Mouse (Mus musculus): Measurements from ENCODE around the gene Kctd7. TPM values are rescaled to one million over a fixed set of nuclear protein-coding genes. Genes with fewer than 3 reads are reported as not detected.

Kctd7 gene
- polyA plus RNA-seq (2015; fragmentation: Nextera tagmentation; extraction: Ambion mirVana): 6.1 and 7.4 TPM in 2 replicates

DNA sequence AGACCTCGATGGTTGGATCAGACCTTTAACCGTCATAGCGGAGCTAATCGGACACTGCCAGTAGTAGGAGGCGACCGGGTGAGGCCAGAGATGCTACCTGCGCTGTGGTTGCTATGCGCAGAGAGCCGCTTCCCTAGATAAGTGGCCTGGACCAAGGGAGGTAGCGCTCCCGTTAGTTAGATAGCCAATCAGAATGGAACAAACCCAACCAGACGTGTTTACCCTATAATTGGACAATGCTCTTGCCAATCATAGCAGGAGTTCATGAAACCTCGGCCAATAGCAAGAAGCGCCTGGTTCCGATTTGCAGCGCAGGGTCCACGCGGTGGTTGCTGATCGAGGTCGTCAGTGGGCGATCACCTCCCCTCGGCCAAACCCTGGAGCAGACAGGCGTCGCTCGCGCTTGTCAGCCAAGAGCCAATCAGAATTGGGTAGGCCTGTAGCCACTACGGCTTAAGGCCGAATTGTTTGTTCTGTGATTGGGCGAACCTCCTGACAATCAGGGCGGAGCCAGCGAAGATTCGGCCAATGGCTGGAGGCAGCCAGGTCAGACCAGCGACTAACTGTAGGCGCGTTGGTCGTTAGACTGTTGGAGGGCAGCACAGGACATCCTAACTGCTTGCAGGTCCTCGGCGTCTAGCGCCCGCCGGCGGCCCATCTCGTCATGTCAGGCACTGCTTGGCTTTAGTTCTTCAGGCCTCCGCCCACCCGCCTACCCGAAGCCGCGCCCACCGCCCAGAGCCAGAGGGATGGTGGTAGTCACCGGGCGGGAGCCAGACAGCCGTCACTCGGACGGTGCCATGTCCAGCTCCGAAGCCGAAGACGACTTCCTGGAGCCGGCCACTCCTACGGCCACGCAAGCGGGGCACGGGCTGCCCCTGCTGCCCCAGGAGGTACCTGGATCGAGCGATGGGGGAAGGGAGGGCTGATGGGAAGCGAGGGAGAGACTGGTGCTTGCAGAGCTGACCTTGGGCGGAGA, at the start of gene Kctd7:
Gene Kctd7, plus strand, starts transcription at position 528 of the 979 bp plus-strand sequence.
- no peaks in the 10 kb centered on the region for H3K27me3 ChIP-seq
- ATAC-seq (ENCODE audit: insufficient number of reproducible peaks, low FRiP score, low TSS enrichment, low read depth): peak; percentile 97
- H3K4me1 ChIP-seq: peaks cover 27% of the 10 kb centered on the region
- H3K9me3 ChIP-seq (replicated peaks): no peaks in the 10 kb centered on the region
- H3K36me3 ChIP-seq: peaks cover 10% of the 10 kb centered on the region; the same call in 1 of the 2 replicates
- peak within 1 kb of the TSS; percentile 95 for H3K4me2 ChIP-seq (replicated peaks)
- WGBS: under 1% methylated on average over 66 of the region's 66 CpGs
- peak within 1 kb of the TSS; percentile 79 for H3K27ac ChIP-seq (replicated peaks)
- H3K9ac ChIP-seq: peak within 1 kb of the TSS; percentile 64
- peak within 1 kb of the TSS; percentile 66 for H3K4me3 ChIP-seq (replicated peaks)

DNA sequence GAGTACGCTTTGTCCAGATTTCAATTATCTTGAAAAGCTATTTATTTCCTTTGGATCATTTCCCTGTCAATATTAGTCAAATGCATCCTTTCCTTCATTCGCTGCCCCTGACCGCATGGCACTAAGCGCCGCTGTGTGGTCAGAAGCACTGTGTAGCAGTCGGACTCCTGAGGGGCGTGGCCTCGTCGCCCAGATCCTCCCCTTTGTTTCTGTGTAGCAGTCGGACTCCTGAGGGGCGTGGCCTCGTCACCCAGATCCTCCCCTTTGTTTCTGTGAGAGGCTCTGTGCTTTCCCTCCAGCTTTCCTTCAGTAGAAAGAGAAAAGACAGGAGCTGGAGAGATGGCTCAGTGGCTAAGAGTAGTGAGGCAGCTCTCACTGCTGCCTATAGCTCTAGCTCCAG, 47.9 kb upstream of the Kctd7 start:
- Histone ChIP-seq H3K4me3 (replicated peaks) (no peak overlapping the region), H3K9me3 (replicated peaks) (no peaks in the 10 kb centered on the region), H3K27ac (replicated peaks) (no peak overlapping the region), H3K9ac (no peak overlapping the region), H3K4me2 (replicated peaks) (no peak overlapping the region), H3K27me3 (no peaks in the 10 kb centered on the region), H3K4me1 (no peaks in the 10 kb centered on the region), H3K36me3 (peaks cover under 1% of the 10 kb centered on the region; the same call in 1 of the 2 replicates)
- WGBS: 63% methylated on average over 12 of the region's 12 CpGs
- ATAC-seq (ENCODE audit: insufficient number of reproducible peaks, low FRiP score, low TSS enrichment, low read depth): no peak

DNA sequence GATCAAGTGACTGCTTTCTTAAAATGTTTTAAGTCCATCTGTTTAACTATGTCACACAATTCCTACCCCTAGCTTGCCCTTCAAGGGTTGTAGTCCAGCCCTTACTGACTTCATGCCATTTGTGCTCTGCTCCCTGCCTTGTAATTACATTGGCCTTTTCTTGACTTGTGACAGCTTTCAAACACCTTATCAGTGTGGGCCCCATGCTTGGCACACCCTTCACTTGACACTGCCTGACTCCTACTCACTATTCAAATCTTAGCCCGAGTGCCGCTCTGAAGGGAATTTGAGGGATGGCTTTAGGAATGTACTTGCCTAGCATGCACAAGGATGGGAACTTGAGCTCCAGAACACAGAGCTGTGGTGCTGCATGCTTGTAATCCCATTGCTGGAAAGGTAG, 46.8 kb upstream of the Kctd7 start:
- H3K9ac ChIP-seq: no peak overlapping the region
- H3K27ac ChIP-seq (replicated peaks): no peak overlapping the region
- no peak overlapping the region for H3K4me3 ChIP-seq (replicated peaks)
- H3K36me3 ChIP-seq: peaks cover 12% of the 10 kb centered on the region
- no peak overlapping the region for H3K4me2 ChIP-seq (replicated peaks)
- H3K4me1 ChIP-seq: no peaks in the 10 kb centered on the region
- H3K9me3 ChIP-seq (replicated peaks): no peaks in the 10 kb centered on the region
- no peak for ATAC-seq (ENCODE audit: insufficient number of reproducible peaks, low FRiP score, low TSS enrichment, low read depth)
- no peaks in the 10 kb centered on the region for H3K27me3 ChIP-seq
- WGBS: 79% methylated on average over 2 of the region's 2 CpGs

DNA sequence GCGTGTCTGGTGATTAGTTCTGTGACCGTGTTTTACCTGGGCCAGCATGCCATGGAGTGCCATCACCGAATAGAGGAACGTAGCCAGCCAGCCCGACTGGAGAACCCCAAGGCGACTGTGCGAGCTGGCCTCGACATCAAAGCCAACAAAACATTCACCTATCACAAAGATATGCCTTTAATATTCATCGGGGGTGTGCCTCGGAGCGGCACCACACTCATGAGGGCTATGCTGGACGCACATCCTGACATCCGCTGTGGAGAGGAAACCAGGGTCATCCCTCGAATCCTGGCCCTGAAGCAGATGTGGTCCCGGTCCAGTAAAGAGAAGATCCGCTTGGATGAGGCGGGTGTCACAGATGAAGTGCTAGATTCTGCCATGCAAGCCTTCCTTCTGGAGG, 42.9 kb upstream of the Kctd7 start:
- H3K4me2 ChIP-seq (replicated peaks): no peak overlapping the region
- H3K4me1 ChIP-seq: no peaks in the 10 kb centered on the region
- H3K27ac ChIP-seq (replicated peaks): no peak overlapping the region
- no peaks in the 10 kb centered on the region for H3K27me3 ChIP-seq
- H3K9me3 ChIP-seq (replicated peaks): no peaks in the 10 kb centered on the region
- peaks cover 14% of the 10 kb centered on the region for H3K36me3 ChIP-seq
- no peak overlapping the region for H3K9ac ChIP-seq
- H3K4me3 ChIP-seq (replicated peaks): no peak overlapping the region
- ATAC-seq (ENCODE audit: insufficient number of reproducible peaks, low FRiP score, low TSS enrichment, low read depth): no peak
- WGBS: 96% methylated on average over 17 of the region's 17 CpGs

DNA sequence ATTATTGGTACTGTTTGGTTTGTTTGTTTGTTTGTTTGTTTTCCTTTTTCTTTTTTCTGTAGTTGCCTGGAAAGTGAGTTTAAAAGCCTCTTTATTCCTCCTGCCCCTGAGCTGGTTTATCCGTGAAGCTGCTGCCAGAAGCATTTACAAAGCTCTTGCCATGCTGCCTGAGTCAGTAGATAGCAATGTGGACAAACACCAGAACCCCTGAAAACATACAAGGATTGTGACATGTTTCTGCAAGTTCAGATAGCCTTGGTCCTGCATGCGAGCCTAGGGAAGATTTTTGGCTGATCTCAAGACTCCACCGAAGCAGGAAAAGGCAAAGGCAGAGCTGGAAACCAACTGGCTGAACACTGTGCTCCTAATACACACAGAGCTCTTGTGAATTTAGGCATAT, 35.3 kb upstream of the Kctd7 start:
- no peak overlapping the region for H3K4me2 ChIP-seq (replicated peaks)
- no peak overlapping the region for H3K9ac ChIP-seq
- H3K9me3 ChIP-seq (replicated peaks): no peaks in the 10 kb centered on the region
- no peak overlapping the region for H3K4me3 ChIP-seq (replicated peaks)
- H3K27me3 ChIP-seq: no peaks in the 10 kb centered on the region
- no peak overlapping the region for H3K27ac ChIP-seq (replicated peaks)
- peaks cover 19% of the 10 kb centered on the region for H3K4me1 ChIP-seq
- H3K36me3 ChIP-seq: no peaks in the 10 kb centered on the region
- 63% methylated on average over 3 of the region's 3 CpGs for WGBS
- no peak for ATAC-seq (ENCODE audit: insufficient number of reproducible peaks, low FRiP score, low TSS enrichment, low read depth)

DNA sequence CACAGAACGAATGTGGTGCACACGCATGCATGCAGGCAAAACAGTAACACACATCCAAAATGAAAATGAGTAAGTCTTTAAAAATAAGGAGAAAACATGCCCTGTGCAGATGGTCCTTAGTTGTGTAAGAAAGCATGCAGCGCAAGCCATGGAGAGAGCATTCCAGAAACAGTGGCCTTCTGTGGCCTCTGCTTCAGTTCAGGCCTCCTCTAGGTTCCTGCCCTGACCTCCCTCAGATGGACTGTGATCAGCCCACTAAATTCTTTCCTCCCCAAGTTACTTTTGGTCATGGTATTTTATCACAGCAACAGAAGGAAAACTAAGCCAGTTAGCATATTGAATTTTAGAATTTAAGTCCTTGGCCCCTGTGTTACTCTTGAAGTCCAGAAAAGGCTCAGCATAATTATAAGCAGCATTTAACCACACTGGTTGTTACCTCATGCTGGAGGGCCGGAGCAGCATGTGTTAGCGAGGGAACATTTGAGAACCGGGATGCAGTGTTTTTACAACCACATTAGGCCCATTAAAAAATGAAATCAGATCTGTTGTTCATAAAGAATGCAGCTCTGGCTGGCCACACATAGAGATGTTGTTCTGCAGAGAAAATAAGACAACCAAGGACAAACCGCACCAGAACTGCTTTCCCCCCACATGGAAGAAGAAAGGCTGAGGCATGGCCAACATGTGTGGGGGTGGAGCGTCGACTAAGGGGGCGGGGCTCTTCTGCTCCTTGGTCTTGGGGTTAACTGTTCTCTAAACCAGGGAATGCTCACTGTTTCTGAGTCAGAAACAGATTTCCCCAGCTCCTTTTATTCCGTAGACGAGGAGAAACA, 33.8 kb upstream of the Kctd7 start:
- ATAC-seq (ENCODE audit: insufficient number of reproducible peaks, low FRiP score, low TSS enrichment, low read depth): peak; percentile 84

DNA sequence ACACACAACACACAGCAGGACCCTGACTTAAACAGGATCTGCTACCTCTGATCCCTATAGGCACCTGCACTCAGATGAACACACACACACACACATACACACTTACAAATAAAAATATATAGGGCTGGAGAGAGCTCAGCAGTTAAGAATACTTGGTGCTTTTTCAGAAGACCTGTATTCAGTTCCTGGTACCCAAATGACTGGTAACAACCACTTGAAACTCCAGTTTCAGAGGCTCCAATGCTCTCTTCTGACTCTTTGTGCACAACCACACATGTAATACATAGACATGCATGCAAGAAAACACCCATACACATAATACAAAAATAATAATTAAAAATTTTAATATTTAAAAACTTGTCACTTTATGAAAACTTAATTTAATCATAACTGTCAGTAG, 32.0 kb upstream of the Kctd7 start:
- Histone ChIP-seq H3K27me3 (no peaks in the 10 kb centered on the region), H3K27ac (replicated peaks) (no peak overlapping the region), H3K36me3 (no peaks in the 10 kb centered on the region), H3K9ac (no peak overlapping the region), H3K4me2 (replicated peaks) (no peak overlapping the region), H3K4me3 (replicated peaks) (no peak overlapping the region), H3K9me3 (replicated peaks) (no peaks in the 10 kb centered on the region), H3K4me1 (peaks cover 39% of the 10 kb centered on the region)
- ATAC-seq (ENCODE audit: insufficient number of reproducible peaks, low FRiP score, low TSS enrichment, low read depth): no peak

More for the DNA sequence above, 33.8 kb upstream of the Kctd7 start:
- Histone ChIP-seq H3K4me3 (replicated peaks) (no peak overlapping the region), H3K9ac (no peak overlapping the region), H3K9me3 (replicated peaks) (no peaks in the 10 kb centered on the region), H3K4me2 (replicated peaks) (no peak overlapping the region), H3K4me1 (peaks cover 22% of the 10 kb centered on the region), H3K27me3 (no peaks in the 10 kb centered on the region), H3K27ac (replicated peaks) (peak overlapping the region; percentile 85), H3K36me3 (no peaks in the 10 kb centered on the region)
- WGBS: 45% methylated on average over 12 of the region's 12 CpGs

DNA sequence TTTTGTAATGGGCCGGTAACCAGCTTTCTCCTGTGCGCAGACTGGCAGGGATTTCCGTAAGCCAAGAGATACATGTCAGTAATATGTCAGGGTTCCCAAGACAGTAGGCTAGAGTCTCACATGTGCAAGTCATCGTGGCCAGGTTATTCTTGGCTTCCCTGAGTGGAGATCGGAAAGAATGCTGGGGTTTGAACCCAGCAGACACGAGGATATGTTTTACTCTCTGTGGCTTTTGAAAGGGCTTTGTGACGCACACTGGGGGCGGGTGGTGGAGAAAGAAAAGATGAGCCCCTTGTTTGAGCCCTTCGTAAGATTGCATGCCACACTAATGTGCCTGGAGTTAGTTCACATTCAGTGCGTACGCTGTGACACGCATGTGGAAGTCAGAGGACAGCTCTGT, 28.5 kb upstream of the Kctd7 start:
- Histone ChIP-seq H3K4me1 (peaks cover 59% of the 10 kb centered on the region), H3K9ac (no peak overlapping the region), H3K36me3 (no peaks in the 10 kb centered on the region), H3K27me3 (no peaks in the 10 kb centered on the region), H3K9me3 (replicated peaks) (no peaks in the 10 kb centered on the region), H3K4me2 (replicated peaks) (no peak overlapping the region), H3K27ac (replicated peaks) (peak overlapping the region; percentile 82), H3K4me3 (replicated peaks) (no peak overlapping the region)
- ATAC-seq (ENCODE audit: insufficient number of reproducible peaks, low FRiP score, low TSS enrichment, low read depth): 0 out of 2 replicates have a peak, but pooled peaks have one; percentile 31
- 45% methylated on average over 12 of the region's 12 CpGs for WGBS

DNA sequence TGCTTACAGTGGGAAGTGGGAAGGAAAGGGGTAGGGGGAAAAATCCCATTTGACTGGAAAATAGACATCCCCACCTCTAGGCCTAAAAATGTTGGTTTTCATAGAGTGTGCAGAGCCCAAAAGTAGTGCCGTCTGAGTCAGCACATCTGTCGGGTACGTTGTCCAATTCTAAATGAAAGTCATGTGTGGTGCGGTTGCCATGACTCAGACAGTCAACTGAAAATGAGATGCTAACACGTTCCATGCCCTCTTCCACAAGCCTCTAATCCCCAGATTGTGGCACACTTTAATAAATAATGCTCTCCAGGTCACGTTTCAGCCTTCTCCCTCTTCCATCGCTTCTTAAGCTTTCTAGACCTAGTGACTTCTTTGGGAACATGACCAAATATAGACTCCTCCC, 27.8 kb upstream of the Kctd7 start:
- WGBS: 29% methylated on average over 7 of the region's 7 CpGs
- no peak overlapping the region for H3K9ac ChIP-seq
- no peaks in the 10 kb centered on the region for H3K27me3 ChIP-seq
- H3K4me3 ChIP-seq (replicated peaks): no peak overlapping the region
- H3K4me1 ChIP-seq: peaks cover 56% of the 10 kb centered on the region
- H3K27ac ChIP-seq (replicated peaks): peak overlapping the region; percentile 82
- no peak overlapping the region for H3K4me2 ChIP-seq (replicated peaks)
- no peaks in the 10 kb centered on the region for H3K36me3 ChIP-seq
- ATAC-seq (ENCODE audit: insufficient number of reproducible peaks, low FRiP score, low TSS enrichment, low read depth): peak; percentile 84
- H3K9me3 ChIP-seq (replicated peaks): no peaks in the 10 kb centered on the region

DNA sequence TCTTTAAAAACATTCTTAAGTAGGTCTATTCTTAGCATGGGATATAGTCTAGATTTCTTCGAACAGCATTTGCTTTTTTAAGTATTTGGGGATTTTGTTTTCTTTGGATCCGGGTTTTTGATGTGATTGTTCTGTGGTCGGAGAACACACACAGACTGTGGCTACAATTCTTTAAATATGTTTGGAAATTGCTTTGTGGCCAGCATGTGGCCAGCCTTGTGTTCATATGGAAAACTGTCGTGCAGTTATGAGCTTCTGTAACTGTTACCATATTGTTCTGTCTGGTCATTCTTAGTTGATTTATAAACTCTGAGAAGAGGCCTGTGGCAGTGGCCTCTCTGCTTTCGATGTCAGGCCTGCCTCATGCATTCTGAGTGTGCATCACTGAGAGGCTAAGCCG, 26.7 kb upstream of the Kctd7 start:
- peaks cover 56% of the 10 kb centered on the region for H3K4me1 ChIP-seq
- 46% methylated on average over 6 of the region's 6 CpGs for WGBS
- H3K27ac ChIP-seq (replicated peaks): peak overlapping the region; percentile 82
- no peak overlapping the region for H3K9ac ChIP-seq
- no peaks in the 10 kb centered on the region for H3K9me3 ChIP-seq (replicated peaks)
- H3K36me3 ChIP-seq: no peaks in the 10 kb centered on the region
- H3K4me2 ChIP-seq (replicated peaks): no peak overlapping the region
- ATAC-seq (ENCODE audit: insufficient number of reproducible peaks, low FRiP score, low TSS enrichment, low read depth): no peak; the same call in 1 of the 2 replicates
- no peaks in the 10 kb centered on the region for H3K27me3 ChIP-seq
- H3K4me3 ChIP-seq (replicated peaks): no peak overlapping the region

DNA sequence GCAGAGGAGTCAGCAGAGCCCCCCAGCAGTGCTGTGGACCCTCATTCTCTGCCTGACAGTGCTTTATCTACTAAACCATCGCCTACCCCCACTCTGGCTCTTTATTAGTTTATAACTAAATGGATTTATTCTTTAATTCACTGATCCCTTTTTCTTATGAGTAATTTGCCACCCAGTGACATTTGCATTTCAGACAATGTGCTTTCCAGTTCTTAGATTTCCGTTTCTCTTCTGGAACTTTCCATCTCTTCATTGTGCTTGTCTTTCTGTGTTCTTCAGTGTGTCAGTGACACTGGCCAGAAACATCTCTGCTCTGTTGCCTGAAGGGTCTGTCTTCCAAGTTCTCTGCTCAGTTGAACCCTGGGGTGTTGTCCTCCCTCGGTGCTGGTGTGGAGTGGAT, 25.4 kb upstream of the Kctd7 start:
- Histone ChIP-seq H3K4me1 (peaks cover 56% of the 10 kb centered on the region), H3K36me3 (no peaks in the 10 kb centered on the region), H3K4me2 (replicated peaks) (no peak overlapping the region), H3K27me3 (no peaks in the 10 kb centered on the region), H3K9me3 (replicated peaks) (no peaks in the 10 kb centered on the region), H3K9ac (no peak overlapping the region), H3K4me3 (replicated peaks) (no peak overlapping the region), H3K27ac (replicated peaks) (peak overlapping the region; percentile 82)
- ATAC-seq (ENCODE audit: insufficient number of reproducible peaks, low FRiP score, low TSS enrichment, low read depth): no peak
- 56% methylated on average over 3 of the region's 3 CpGs for WGBS
